ENCODE assay signal across 24 mouse cellular contexts in genomic region chr8:54275487-54275886, GRCm38 (mm10).
DNase-seq lines count a peak whose midpoint lies in the region; ATAC-seq and TF ChIP-seq lines count a peak whose summit lies in the region.
"Had no signal": no experiment of that assay in that cellular context is flagged by ENCODE, and none has a peak within 500 bp of the region (broad histone marks: within the 10 kb centered on the region; RNA-seq: fewer than 3 reads in every experiment).

No protein-coding gene starts in this region.

- 15% methylated on average over 1 of the region's 1 CpGs for WGBS in heart, embryonic 11.5 days (ENCODE audit: insufficient replicate concordance)
- WGBS in heart, embryonic 10.5 days: 33% methylated on average over 1 of the region's 1 CpGs
- WGBS in thymus, adult 2 months: 13% methylated on average over 1 of the region's 1 CpGs

- no peak overlapping the region for H3K4me2 ChIP-seq in heart, embryonic 11.5 days
- H3K4me2 ChIP-seq: forebrain, embryonic 15.5 days; limb, embryonic 15.5 days had no signal

- no peak for TF ChIP-seq POLR2A in embryonic fibroblast, embryonic 13.5 days (IDR thresholded peaks at IDR 0.05; ENCODE audit: low read depth, low read length)
- no peak for TF ChIP-seq POLR2A in thymus, adult 2 months (IDR thresholded peaks at IDR 0.05; ENCODE audit: control insufficient read depth, extremely low read depth, insufficient read depth, low read length, poor library complexity)

- H3K36me3 ChIP-seq in heart, embryonic 11.5 days (ENCODE audit: control insufficient read depth, insufficient read depth, low read length): no peaks in the 10 kb centered on the region
- no peaks in the 10 kb centered on the region for H3K36me3 ChIP-seq in heart, embryonic 10.5 days
- H3K36me3 ChIP-seq in C2C12 (ENCODE audit: control insufficient read depth, insufficient read depth): no peaks in the 10 kb centered on the region
- no peaks in the 10 kb centered on the region for H3K36me3 ChIP-seq in thymus, adult 2 months (ENCODE audit: control insufficient read depth, insufficient read depth, low read length)
- H3K36me3 ChIP-seq: forebrain, embryonic 15.5 days; limb, embryonic 15.5 days had no signal

- H3K79me3 ChIP-seq in C2C12 (ENCODE audit: low read depth): no peaks in the 10 kb centered on the region

- H3K4me1 ChIP-seq in heart, embryonic 11.5 days (ENCODE audit: control insufficient read depth, insufficient read depth, low read length): no peaks in the 10 kb centered on the region
- H3K4me1 ChIP-seq in heart, embryonic 10.5 days: no peaks in the 10 kb centered on the region
- H3K4me1 ChIP-seq in embryonic fibroblast, embryonic 13.5 days (ENCODE audit: control insufficient read depth, insufficient read depth, low read length): peaks cover 5% of the 10 kb centered on the region; the same call in 1 of the 2 replicates
- H3K4me1 ChIP-seq in thymus, adult 2 months (replicated peaks; ENCODE audit: control insufficient read depth, insufficient read depth, low read length): no peaks in the 10 kb centered on the region
- H3K4me1 ChIP-seq: forebrain, embryonic 15.5 days; limb, embryonic 15.5 days had no signal

- ATAC-seq in heart, embryonic 11.5 days (replicated peaks; ENCODE audit: insufficient number of reproducible peaks, low FRiP score, low TSS enrichment): peak; percentile 68
- ATAC-seq: activated CD4-positive, CD25-positive, alpha-beta regulatory T cell, adult 4 months; forebrain, embryonic 15.5 days; liver, postnatal 0 days; midbrain, embryonic 16.5 days had no signal

- DNase-seq in heart, embryonic 10.5 days (ENCODE audit: low spot score): no peak
- peak; percentile 5 for DNase-seq in heart, postnatal 4 days
- no peak for DNase-seq in kidney, adult 8-10 months
- DNase-seq in thymus, adult 2 months: no peak
- DNase-seq in adrenal gland, adult 2 months: no peak
- DNase-seq: adrenal gland, postnatal 25 days; cerebellum, adult 18-20 months; cerebellum, postnatal 36 days; gastrocnemius, postnatal 25 days; kidney, adult 11 months; kidney, postnatal 10 days; layer of hippocampus, postnatal 36 days; liver, postnatal 0 days; lung, postnatal 14 days; retina, postnatal 1 day; thymus, postnatal 36 days had no signal

- no peak overlapping the region for H3K9ac ChIP-seq in heart, embryonic 11.5 days (ENCODE audit: low read depth, low read length)
- H3K9ac ChIP-seq: forebrain, embryonic 15.5 days; limb, embryonic 15.5 days; liver, postnatal 0 days had no signal

- H3K27me3 ChIP-seq in heart, embryonic 11.5 days (ENCODE audit: control insufficient read depth, insufficient read depth, low read length): no peaks in the 10 kb centered on the region
- H3K27me3 ChIP-seq in heart, embryonic 10.5 days (ENCODE audit: insufficient read depth, poor library complexity, severe bottlenecking): no peaks in the 10 kb centered on the region
- no peaks in the 10 kb centered on the region for H3K27me3 ChIP-seq in C2C12 (ENCODE audit: control insufficient read depth, insufficient read depth, insufficient read length)
- no peaks in the 10 kb centered on the region for H3K27me3 ChIP-seq in thymus, adult 2 months (ENCODE audit: control insufficient read depth, insufficient read depth, low read length)
- H3K27me3 ChIP-seq: forebrain, embryonic 15.5 days; limb, embryonic 15.5 days had no signal

- H3ac ChIP-seq in C2C12 (ENCODE audit: control insufficient read depth, insufficient read length, low read depth): no peak overlapping the region

- H3K9me3 ChIP-seq in heart, embryonic 11.5 days (replicated peaks; ENCODE audit: control insufficient read depth, low read length): no peaks in the 10 kb centered on the region
- no peaks in the 10 kb centered on the region for H3K9me3 ChIP-seq in heart, embryonic 10.5 days
- H3K9me3 ChIP-seq: forebrain, embryonic 15.5 days; limb, embryonic 15.5 days had no signal

- no peak overlapping the region for H3K4me3 ChIP-seq in heart, embryonic 11.5 days (ENCODE audit: low read depth, low read length)
- no peak overlapping the region for H3K4me3 ChIP-seq in heart, embryonic 10.5 days
- no peak overlapping the region for H3K4me3 ChIP-seq in C2C12 (ENCODE audit: insufficient read depth, poor library complexity, severe bottlenecking)
- H3K4me3 ChIP-seq in embryonic fibroblast, embryonic 13.5 days (ENCODE audit: insufficient read depth, low read length): no peak overlapping the region
- H3K4me3 ChIP-seq in thymus, adult 2 months (ENCODE audit: control insufficient read depth, insufficient read depth, low read length): no peak overlapping the region
- H3K4me3 ChIP-seq: erythroblast, embryonic 14.5 days; forebrain, embryonic 15.5 days; limb, embryonic 15.5 days had no signal

- H3K79me2 ChIP-seq in C2C12 (ENCODE audit: control insufficient read depth, insufficient read depth): no peaks in the 10 kb centered on the region

- no peak for TF ChIP-seq CTCF in C2C12 (IDR thresholded peaks at IDR 0.05; ENCODE audit: control insufficient read depth, insufficient read depth, insufficient read length)
- TF ChIP-seq CTCF in embryonic fibroblast, embryonic 13.5 days (IDR thresholded peaks at IDR 0.05; ENCODE audit: borderline replicate concordance, insufficient read depth, low read length): no peak
- TF ChIP-seq CTCF in thymus, adult 2 months (IDR thresholded peaks at IDR 0.05; ENCODE audit: borderline replicate concordance, control insufficient read depth, extremely low read depth, insufficient read depth, low read length, poor library complexity): no peak

- no peak overlapping the region for H3K27ac ChIP-seq in heart, embryonic 11.5 days (ENCODE audit: low read depth, low read length)
- H3K27ac ChIP-seq in heart, embryonic 10.5 days: no peak overlapping the region
- H3K27ac ChIP-seq in embryonic fibroblast, embryonic 13.5 days (ENCODE audit: insufficient read depth, low read length): peak overlapping the region; percentile 41
- H3K27ac ChIP-seq in thymus, adult 2 months (ENCODE audit: control insufficient read depth, insufficient read depth, low read length): no peak overlapping the region
- H3K27ac ChIP-seq: forebrain, embryonic 15.5 days; limb, embryonic 15.5 days had no signal

TF ChIP-seq in C2C12, 6 proteins besides CTCF, POLR2A, EP300 and RAD21:
- TF ChIP-seq FOSL1 (IDR thresholded peaks at IDR 0.05; ENCODE audit: insufficient read depth, low read length, poor library complexity, severe bottlenecking): peak; percentile 37
- peak; percentile 86 for TF ChIP-seq MYOD1 (IDR thresholded peaks at IDR 0.05; ENCODE audit: control insufficient read depth, insufficient read length, low read depth)
- TF ChIP-seq USF1 (IDR thresholded peaks at IDR 0.05; ENCODE audit: low read depth): no peak
